Mouse (Mus musculus) liver, postnatal 0 days (tissue): ENCODE measurements around the gene Apobec1. TPM values are rescaled to one million over a fixed set of nuclear protein-coding genes. Genes with fewer than 3 reads are reported as not detected.
"Not testable (repeated sequence)": the region's sequence is repeated elsewhere in the genome, so short reads cannot be mapped to it uniquely, and the experiment has no call there.

ENCODE experiments used
- ATAC-seq: fragments of 200-750 bp; cut with Nextera tagmentation; 2 replicates; pipeline ENCODE4 v1.8.0; 2017; ENCODE audit warnings: mild to moderate bottlenecking, moderate library complexity
- DNase-seq: peaks from one replicate; pipeline ENCODE4 v3.0.0-alpha.2; 2016
- H3K27ac ChIP-seq: fragments of 300-500 bp; sonication (generic); 2 replicates; pipeline ENCODE4 v1.5.1; 2014; ENCODE audit warnings: antibody characterized with exemption, moderate library complexity, mild to moderate bottlenecking, low read depth
- H3K27me3 ChIP-seq: fragments of 300-500 bp; sonication (generic); 2 replicates; pipeline ENCODE4 v1.6.1; 2014; ENCODE audit warnings: low read length, control low read depth, mixed read lengths; ENCODE audit not compliant: insufficient read depth
- H3K36me3 ChIP-seq: fragments of 300-500 bp; sonication (generic); replicated peaks from 2 replicates; pipeline ENCODE4 v1.6.1; 2014; ENCODE audit warnings: mild to moderate bottlenecking, control low read depth, low read length, moderate library complexity, mixed read lengths; ENCODE audit not compliant: insufficient read depth
- H3K4me1 ChIP-seq: fragments of 300-500 bp; sonication (generic); 2 replicates; pipeline ENCODE4 v1.6.1; 2014; ENCODE audit warnings: antibody characterized with exemption, mild to moderate bottlenecking, control low read depth; ENCODE audit not compliant: insufficient read depth
- H3K4me2 ChIP-seq: fragments of 300-500 bp; sonication (generic); 2 replicates; pipeline ENCODE4 v1.6.1; 2014; ENCODE audit warnings: low read depth, mild to moderate bottlenecking, low read length, moderate library complexity, mixed read lengths
- H3K4me3 ChIP-seq: fragments of 300-500 bp; sonication (generic); 2 replicates; pipeline ENCODE4 v1.5.1; 2014; ENCODE audit warnings: low read depth, low read length
- H3K9ac ChIP-seq: fragments of 300-500 bp; sonication (generic); replicated peaks from 2 replicates; pipeline ENCODE4 v1.6.1; 2014; ENCODE audit warnings: mild to moderate bottlenecking, moderate library complexity
- H3K9me3 ChIP-seq: fragments of 300-500 bp; sonication (generic); 2 replicates; pipeline ENCODE4 v1.6.1; 2016; ENCODE audit warnings: mild to moderate bottlenecking, control low read depth, low read length, mixed read lengths
- CTCF ChIP-seq: sonication (generic); IDR thresholded peaks from 2 replicates; pipeline ENCODE4 v1.5.1; 2016; ENCODE audit warnings: antibody characterized with exemption, low read depth
- EP300 ChIP-seq: IDR thresholded peaks from 2 replicates; pipeline ENCODE4 v1.6.1; 2016; ENCODE audit warnings: antibody characterized with exemption, low read depth, mild to moderate bottlenecking
- WGBS: fragments of 180-500 bp; shearing (Covaris S2); extraction: QIAGEN DNeasy Blood & Tissue Kit; methylation state at CpG from one replicate; pipeline ENCODE4 v1.1.7; 2014; ENCODE audit not compliant: insufficient replicate concordance; 5-methylcytosine and 5-hydroxymethylcytosine counted together
- polyA plus RNA-seq: library from polyadenylated mRNA; unstranded; fragments of >200 nt; fragmentation: Nextera tagmentation; extraction: Ambion mirVana; gene quantifications from 2 replicates; pipeline ENCODE4 v1.2.1, GENCODE M21; 2015

The Apobec1 gene
- polyA plus RNA-seq, 1 experiment from 2014 or later: 11.9 TPM

DNA sequence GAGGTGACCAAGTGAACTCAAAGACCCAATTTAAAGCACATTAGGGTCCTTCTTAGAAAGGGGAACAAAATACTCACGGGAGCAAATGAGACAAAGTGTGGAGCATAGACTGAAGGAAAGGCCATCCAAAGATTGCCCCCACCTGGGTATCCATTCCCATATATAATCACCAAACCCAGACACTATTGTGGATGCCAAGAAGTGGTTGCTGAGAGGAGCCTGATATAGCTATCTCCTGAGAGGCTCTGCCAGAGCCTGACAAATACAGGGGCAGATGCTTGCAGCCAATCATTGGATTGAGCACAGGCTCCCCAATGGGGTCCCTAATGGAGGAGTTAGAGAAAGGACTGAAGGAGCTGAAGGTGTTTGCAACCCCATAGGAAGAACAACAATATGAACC, 27.2 kb downstream of the Apobec1 start:
- not testable (repeated sequence) for H3K9me3 ChIP-seq, H3K27me3 ChIP-seq, H3K4me2 ChIP-seq, H3K27ac ChIP-seq, H3K4me3 ChIP-seq, ATAC-seq, H3K9ac ChIP-seq, H3K36me3 ChIP-seq, DNase-seq
- 70% methylated on average over 1 of the region's 1 CpGs for WGBS
- TF ChIP-seq EP300: peak; percentile 55
- H3K4me1 ChIP-seq: peaks cover 13% of the 10 kb centered on the region

DNA sequence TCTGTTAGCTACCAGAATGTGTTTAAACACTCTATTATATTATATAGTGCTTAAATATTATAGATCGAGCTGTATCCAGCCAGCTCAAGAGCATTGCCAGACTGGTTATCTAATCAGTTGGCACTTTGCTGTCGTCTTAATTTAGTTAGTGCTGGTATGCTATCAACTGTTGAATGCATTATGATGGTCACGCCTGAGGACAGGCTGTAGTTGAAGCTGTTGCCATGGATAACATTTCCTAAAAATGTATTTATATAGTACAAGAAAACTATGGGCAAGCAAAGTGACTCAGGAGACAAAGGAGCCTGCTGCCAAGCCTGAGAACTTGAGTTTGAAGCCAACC, 30.7 kb downstream of the Apobec1 start:
- TF ChIP-seq EP300 (no peak), CTCF (no peak)
- no peak for ATAC-seq

DNA sequence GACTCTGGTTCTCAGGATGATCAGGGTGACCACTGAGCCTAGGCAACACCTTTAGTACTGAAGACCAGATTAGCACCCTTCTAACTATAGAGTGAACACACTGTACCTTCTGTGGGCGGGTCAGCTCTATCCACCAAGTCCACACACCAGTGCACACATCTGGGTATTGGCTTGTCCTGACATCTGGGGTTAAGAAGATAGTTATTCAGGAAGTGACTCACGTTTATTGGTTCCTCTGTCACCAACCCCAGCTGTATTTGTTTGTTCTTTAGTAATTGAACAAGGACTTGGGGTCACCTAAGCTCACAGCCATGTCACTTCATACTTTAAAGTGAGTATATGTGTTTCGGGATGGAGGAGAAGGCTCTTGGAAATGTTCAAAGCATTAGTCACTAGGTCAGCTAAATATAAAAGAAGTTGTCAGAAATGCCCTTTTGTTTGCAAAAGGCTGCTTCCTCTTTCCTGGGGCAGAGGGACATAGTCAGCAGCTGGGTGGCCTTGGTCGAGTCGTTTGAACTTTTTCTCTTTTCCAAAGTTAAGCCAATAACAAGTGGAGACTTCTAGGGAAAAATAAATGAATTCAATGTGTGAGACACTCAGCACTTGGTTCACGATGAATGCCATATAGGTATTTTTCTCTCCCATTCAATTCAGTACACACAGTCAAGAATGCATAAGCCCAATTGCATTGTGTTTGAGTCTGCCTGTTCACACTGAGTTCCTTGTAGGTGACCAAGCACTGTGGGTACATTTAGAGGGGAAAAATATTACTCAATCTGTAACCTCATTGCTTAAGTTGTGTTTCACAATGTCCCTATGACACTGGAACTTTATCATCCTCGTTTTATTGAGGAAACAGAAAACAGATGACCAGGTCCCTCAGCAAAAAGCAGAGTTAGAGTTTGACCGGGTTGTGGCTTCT, 31.3 kb downstream of the Apobec1 start:
- TF ChIP-seq EP300 (peak; percentile 85), CTCF (no peak)
- DNase-seq (no peak), ATAC-seq (peak; percentile 78)
- H3K27ac ChIP-seq: peak overlapping the region; percentile 77
- H3K4me3 ChIP-seq: no peak overlapping the region
- H3K9ac ChIP-seq: no peak overlapping the region
- H3K4me2 ChIP-seq: peak overlapping the region; percentile 32; the same call in 1 of the 2 replicates
- no peaks in the 10 kb centered on the region for H3K27me3 ChIP-seq
- H3K4me1 ChIP-seq: peaks cover 13% of the 10 kb centered on the region
- H3K36me3 ChIP-seq: no peaks in the 10 kb centered on the region
- H3K9me3 ChIP-seq: no peaks in the 10 kb centered on the region
- 26% methylated on average over 8 of the region's 8 CpGs for WGBS

More for the DNA sequence above, 30.7 kb downstream of the Apobec1 start:
- peaks cover 13% of the 10 kb centered on the region for H3K4me1 ChIP-seq
- H3K27ac ChIP-seq: peak overlapping the region; percentile 34
- H3K36me3 ChIP-seq: no peaks in the 10 kb centered on the region
- no peak overlapping the region for H3K9ac ChIP-seq
- no peak overlapping the region for H3K4me2 ChIP-seq
- no peak for DNase-seq
- no peaks in the 10 kb centered on the region for H3K27me3 ChIP-seq
- 35% methylated on average over 3 of the region's 3 CpGs for WGBS
- H3K4me3 ChIP-seq: no peak overlapping the region
- no peaks in the 10 kb centered on the region for H3K9me3 ChIP-seq

DNA sequence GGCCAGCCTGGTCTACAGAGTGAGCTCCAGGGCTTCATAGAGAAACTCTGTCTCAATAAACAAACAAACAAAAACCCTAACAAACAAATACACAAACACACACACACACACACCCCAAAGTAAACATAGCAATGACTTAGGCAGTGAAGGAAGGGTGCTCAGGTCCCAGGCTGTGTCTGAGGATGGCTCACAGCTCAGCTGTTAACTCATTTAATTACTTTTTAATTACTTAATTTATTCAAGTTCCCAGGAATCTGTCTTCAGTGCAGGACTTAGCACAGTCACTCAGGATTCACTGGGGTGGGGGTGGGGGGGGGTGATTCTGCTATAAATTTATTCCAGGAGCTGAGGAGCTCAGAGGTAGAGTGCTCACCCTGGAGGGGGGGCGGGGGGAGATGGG, 32.5 kb downstream of the Apobec1 start:
- Histone ChIP-seq H3K27me3 (no peaks in the 10 kb centered on the region), H3K4me3 (no peak overlapping the region), H3K4me2 (0 out of 2 replicates have a peak overlapping the region, but pooled peaks have one; percentile 4), H3K36me3 (no peaks in the 10 kb centered on the region), H3K9ac (no peak overlapping the region), H3K27ac (peak overlapping the region; percentile 77; the same call in 1 of the 2 replicates), H3K4me1 (peaks cover 13% of the 10 kb centered on the region), H3K9me3 (no peaks in the 10 kb centered on the region)
- 57% methylated on average over 1 of the region's 1 CpGs for WGBS
- no peak for ATAC-seq
- DNase-seq: no peak
- no peak for TF ChIP-seq EP300
- TF ChIP-seq CTCF: no peak

DNA sequence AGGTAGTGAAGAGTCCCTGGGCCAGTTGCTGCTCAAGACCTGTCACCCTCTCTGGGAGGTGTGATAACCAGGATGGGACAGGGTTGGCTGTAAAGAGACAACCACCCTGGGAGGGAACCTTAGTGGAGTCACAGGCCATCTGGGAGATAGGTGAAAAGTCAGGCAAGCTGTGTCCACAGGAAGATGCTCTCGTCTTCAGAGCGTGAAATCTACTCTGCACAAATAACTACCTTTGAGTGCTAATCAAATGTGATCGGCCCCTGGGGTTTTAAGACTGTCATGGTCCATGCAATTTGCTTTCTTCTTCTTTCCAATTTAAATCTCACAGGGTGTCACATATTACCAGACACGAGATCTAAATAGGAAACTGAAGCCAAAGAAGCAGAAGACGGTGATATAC, 33.1 kb downstream of the Apobec1 start:
- Histone ChIP-seq H3K9ac (no peak overlapping the region), H3K4me1 (peaks cover 13% of the 10 kb centered on the region), H3K4me2 (no peak overlapping the region), H3K4me3 (no peak overlapping the region), H3K9me3 (no peaks in the 10 kb centered on the region), H3K27me3 (0 out of 2 replicates have a peak, but pooled peaks cover 5% of the 10 kb centered on the region), H3K36me3 (no peaks in the 10 kb centered on the region), H3K27ac (no peak overlapping the region)
- DNase-seq: no peak
- 62% methylated on average over 5 of the region's 5 CpGs for WGBS
- ATAC-seq: no peak
- TF ChIP-seq EP300 (no peak), CTCF (no peak)

DNA sequence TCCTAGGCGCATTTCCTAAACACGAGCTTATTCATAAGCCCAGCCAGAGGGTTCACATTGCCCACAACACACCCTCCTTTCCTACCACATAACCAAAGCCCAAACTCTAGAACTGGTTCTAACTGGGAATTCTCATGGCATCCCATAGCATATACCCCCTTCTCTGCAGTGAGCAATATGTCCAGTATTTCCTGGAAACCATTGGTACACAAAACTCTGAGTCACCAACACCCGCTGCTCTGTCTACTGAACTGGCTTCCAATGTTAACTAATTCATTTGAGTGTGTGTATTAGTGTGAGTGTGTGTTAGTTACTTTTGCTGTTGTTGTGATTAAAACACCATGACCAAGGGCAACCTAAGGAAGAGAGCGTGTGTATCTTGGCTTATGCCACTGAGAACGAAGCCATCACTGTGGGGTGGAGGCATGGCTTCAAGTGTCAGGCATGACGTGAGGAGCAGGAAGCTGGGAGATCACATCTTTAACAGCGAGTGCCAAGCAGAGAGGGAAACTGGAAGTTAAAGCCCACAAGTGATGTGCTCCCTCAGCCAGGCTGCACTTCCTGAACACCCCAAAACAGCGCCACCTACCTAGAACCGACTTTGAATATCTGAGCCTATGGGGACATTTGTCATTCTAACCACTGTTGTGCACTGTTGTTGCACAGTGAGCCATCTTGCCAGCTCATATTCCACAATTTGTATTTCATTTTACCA, 37.0 kb downstream of the Apobec1 start:
- Histone ChIP-seq H3K27ac (no peak overlapping the region; the same call in 1 of the 2 replicates), H3K27me3 (peaks cover 14% of the 10 kb centered on the region; the same call in 1 of the 2 replicates), H3K4me2 (no peak overlapping the region), H3K4me1 (no peaks in the 10 kb centered on the region), H3K36me3 (no peaks in the 10 kb centered on the region), H3K9ac (no peak overlapping the region), H3K9me3 (no peaks in the 10 kb centered on the region), H3K4me3 (no peak overlapping the region)
- ATAC-seq (no peak), DNase-seq (no peak)
- WGBS: 75% methylated on average over 9 of the region's 9 CpGs
- TF ChIP-seq EP300: no peak
- TF ChIP-seq CTCF: peak; percentile 22; the same call in 1 of the 2 replicates
